In the genomic region with DNA sequence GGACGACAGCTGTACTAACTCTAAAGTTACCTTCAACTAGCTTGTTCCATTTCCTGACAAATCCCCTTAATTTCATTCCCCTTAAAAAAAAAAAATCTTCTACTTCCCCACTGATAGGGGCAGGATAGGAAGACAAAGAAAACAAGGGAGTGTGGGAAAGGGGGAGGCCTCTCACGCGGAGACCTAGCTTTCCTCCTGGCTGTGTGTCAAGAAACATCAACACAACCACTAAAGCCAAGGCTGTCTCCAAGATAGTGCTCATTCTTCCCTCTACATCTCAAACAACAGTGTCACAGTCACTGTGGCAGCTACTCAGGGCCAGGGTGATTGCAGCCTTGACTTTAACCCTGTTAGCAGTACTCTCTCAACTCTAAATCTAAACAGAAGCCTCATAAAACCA, we compare ENCODE assay signal across 18 mouse cellular contexts. TPM values are rescaled to one million over a fixed set of nuclear protein-coding genes. Genes with fewer than 3 reads are reported as not detected.
DNase-seq lines count a peak whose midpoint lies in the region; ATAC-seq and TF ChIP-seq lines count a peak whose summit lies in the region.
"Had no signal": no experiment of that assay in that cellular context is flagged by ENCODE, and none has a peak within 500 bp of the region (broad histone marks: within the 10 kb centered on the region; RNA-seq: fewer than 3 reads in every experiment).

No protein-coding gene starts in this region.

- DNase-seq in forebrain, embryonic 14.5 days (ENCODE audit: low spot score) = peak; percentile 69
- no peak for DNase-seq in forebrain, embryonic 11.5 days (ENCODE audit: low spot score)
- DNase-seq in heart, postnatal 0 days (ENCODE audit: low spot score) = no peak
- no peak for DNase-seq in heart, adult 18-20 months
- DNase-seq in neural tube, embryonic 10.5 days (ENCODE audit: extremely low spot score, low spot score) = no peak
- no peak for DNase-seq in limb, embryonic 10.5 days (ENCODE audit: low spot score)
- DNase-seq: embryo, embryonic 11 days; gastrocnemius, postnatal 14 days; kidney, postnatal 10 days; right cerebral cortex, adult 18-20 months had no signal

- TF ChIP-seq CTCF in heart, postnatal 0 days (IDR thresholded peaks at IDR 0.05; ENCODE audit: low read depth) = no peak

- WGBS in forebrain, embryonic 14.5 days = 26% methylated on average over 3 of the region's 3 CpGs
- WGBS in forebrain, embryonic 11.5 days = 51% methylated on average over 3 of the region's 3 CpGs
- WGBS in heart, postnatal 0 days = 30% methylated on average over 3 of the region's 3 CpGs
- 43% methylated on average over 3 of the region's 3 CpGs for WGBS in neural tube, embryonic 15.5 days
- WGBS in limb, embryonic 10.5 days = 59% methylated on average over 3 of the region's 3 CpGs

- no peak overlapping the region for H3K4me3 ChIP-seq in forebrain, embryonic 14.5 days (ENCODE audit: low read depth, low read length)
- H3K4me3 ChIP-seq in forebrain, embryonic 11.5 days (ENCODE audit: low read depth, low read length) = no peak overlapping the region
- H3K4me3 ChIP-seq in heart, postnatal 0 days (ENCODE audit: low read depth, low read length) = no peak overlapping the region
- H3K4me3 ChIP-seq in neural tube, embryonic 15.5 days (replicated peaks) = no peak overlapping the region
- no peak overlapping the region for H3K4me3 ChIP-seq in limb, embryonic 10.5 days

- peak overlapping the region; percentile 22; the same call in 1 of the 2 replicates for H3K27ac ChIP-seq in forebrain, embryonic 14.5 days (ENCODE audit: low read depth, low read length)
- no peak overlapping the region for H3K27ac ChIP-seq in forebrain, embryonic 11.5 days (ENCODE audit: low read depth, low read length)
- H3K27ac ChIP-seq in heart, postnatal 0 days (ENCODE audit: low read depth) = 0 out of 2 replicates have a peak overlapping the region, but pooled peaks have one; percentile 15
- peak overlapping the region; percentile 45 for H3K27ac ChIP-seq in neural tube, embryonic 15.5 days (replicated peaks)
- no peak overlapping the region for H3K27ac ChIP-seq in limb, embryonic 10.5 days
- H3K27ac ChIP-seq: limb, embryonic 13.5 days; liver, embryonic 15.5 days had no signal

- H3K9me3 ChIP-seq in forebrain, embryonic 14.5 days (replicated peaks; ENCODE audit: control insufficient read depth, low read length) = no peaks in the 10 kb centered on the region
- H3K9me3 ChIP-seq in forebrain, embryonic 11.5 days (ENCODE audit: control insufficient read depth, low read length) = no peaks in the 10 kb centered on the region
- no peaks in the 10 kb centered on the region for H3K9me3 ChIP-seq in heart, postnatal 0 days (replicated peaks; ENCODE audit: control insufficient read depth, low read length)
- H3K9me3 ChIP-seq in neural tube, embryonic 15.5 days (replicated peaks) = no peaks in the 10 kb centered on the region
- H3K9me3 ChIP-seq in limb, embryonic 10.5 days (replicated peaks) = no peaks in the 10 kb centered on the region
- H3K9me3 ChIP-seq: G1E; limb, embryonic 13.5 days; liver, embryonic 15.5 days; midbrain, embryonic 10.5 days had no signal

- H3K36me3 ChIP-seq in forebrain, embryonic 14.5 days (ENCODE audit: control insufficient read depth, insufficient read depth, low read length) = no peaks in the 10 kb centered on the region
- no peaks in the 10 kb centered on the region for H3K36me3 ChIP-seq in forebrain, embryonic 11.5 days (ENCODE audit: control insufficient read depth, insufficient read depth, low read length)
- H3K36me3 ChIP-seq in heart, postnatal 0 days (replicated peaks; ENCODE audit: control insufficient read depth, insufficient read depth, low read length) = no peaks in the 10 kb centered on the region
- no peaks in the 10 kb centered on the region for H3K36me3 ChIP-seq in neural tube, embryonic 15.5 days
- H3K36me3 ChIP-seq in limb, embryonic 10.5 days = no peaks in the 10 kb centered on the region
- H3K36me3 ChIP-seq: limb, embryonic 13.5 days; liver, embryonic 15.5 days; midbrain, embryonic 10.5 days had no signal

- no peak overlapping the region for H3K4me2 ChIP-seq in forebrain, embryonic 14.5 days (ENCODE audit: low read length)
- no peak overlapping the region for H3K4me2 ChIP-seq in forebrain, embryonic 11.5 days (ENCODE audit: low read depth, low read length, severe bottlenecking)
- no peak overlapping the region for H3K4me2 ChIP-seq in heart, postnatal 0 days (ENCODE audit: low read depth, low read length)
- H3K4me2 ChIP-seq in neural tube, embryonic 15.5 days = no peak overlapping the region

- no peak for ATAC-seq in forebrain, embryonic 14.5 days
- no peak for ATAC-seq in forebrain, embryonic 11.5 days (replicated peaks; ENCODE audit: low FRiP score)
- ATAC-seq in heart, postnatal 0 days (ENCODE audit: insufficient read depth, low read depth) = no peak
- no peak for ATAC-seq in neural tube, embryonic 15.5 days (ENCODE audit: low FRiP score)

- peaks cover 12% of the 10 kb centered on the region for H3K4me1 ChIP-seq in forebrain, embryonic 14.5 days (ENCODE audit: control insufficient read depth, insufficient read depth, low read length)
- peaks cover 5% of the 10 kb centered on the region; the same call in 1 of the 2 replicates for H3K4me1 ChIP-seq in forebrain, embryonic 11.5 days (replicated peaks; ENCODE audit: control insufficient read depth, insufficient read depth, low read length)
- peaks cover 8% of the 10 kb centered on the region; the same call in 1 of the 2 replicates for H3K4me1 ChIP-seq in heart, postnatal 0 days (ENCODE audit: control insufficient read depth, insufficient read depth)
- peaks cover 12% of the 10 kb centered on the region; the same call in 1 of the 2 replicates for H3K4me1 ChIP-seq in neural tube, embryonic 15.5 days
- peaks cover 11% of the 10 kb centered on the region for H3K4me1 ChIP-seq in limb, embryonic 10.5 days

- H3K27me3 ChIP-seq in forebrain, embryonic 14.5 days (replicated peaks; ENCODE audit: control insufficient read depth, insufficient read depth, low read length) = no peaks in the 10 kb centered on the region
- no peaks in the 10 kb centered on the region for H3K27me3 ChIP-seq in forebrain, embryonic 11.5 days (ENCODE audit: control insufficient read depth, insufficient read depth, low read length)
- H3K27me3 ChIP-seq in heart, postnatal 0 days (ENCODE audit: control insufficient read depth, insufficient read depth, low read length) = no peaks in the 10 kb centered on the region
- H3K27me3 ChIP-seq in neural tube, embryonic 15.5 days (replicated peaks) = no peaks in the 10 kb centered on the region
- H3K27me3 ChIP-seq in limb, embryonic 10.5 days (ENCODE audit: low read depth, poor library complexity, severe bottlenecking) = peaks cover 7% of the 10 kb centered on the region
- H3K27me3 ChIP-seq: limb, embryonic 13.5 days; liver, embryonic 15.5 days had no signal

- no peak overlapping the region for H3K9ac ChIP-seq in forebrain, embryonic 14.5 days (ENCODE audit: low read length)
- no peak overlapping the region for H3K9ac ChIP-seq in forebrain, embryonic 11.5 days (ENCODE audit: low read length)
- no peak overlapping the region for H3K9ac ChIP-seq in heart, postnatal 0 days (replicated peaks; ENCODE audit: low read depth, low read length)
- 0 out of 2 replicates have a peak overlapping the region, but pooled peaks have one; percentile 10 for H3K9ac ChIP-seq in neural tube, embryonic 15.5 days (replicated peaks)

- TF ChIP-seq EP300 in heart, postnatal 0 days (IDR thresholded peaks at IDR 0.05; ENCODE audit: low read depth) = no peak

RNA-seq across cellular contexts. Expression of gene Zdhhc21, which starts 0.8 kb away (rescaled TPM):
- 13.1 and 15.7 TPM in 2 replicates for polyA plus RNA-seq in forebrain, embryonic 14.5 days (2014; fragmentation: Nextera tagmentation; extraction: Ambion mirVana)
- 14.2 and 15.6 TPM in 2 replicates for polyA plus RNA-seq in forebrain, embryonic 11.5 days (2014; fragmentation: Nextera tagmentation; extraction: Ambion mirVana)
- total RNA-seq in heart, postnatal 0 days (2014; rRNA removed; ENCODE audit: low replicate concordance) = 14.2 and 32.1 TPM in 2 replicates
- polyA plus RNA-seq in heart, postnatal 0 days (2015; fragmentation: Nextera tagmentation; extraction: Ambion mirVana) = 4.7 and 5.4 TPM in 2 replicates
- total RNA-seq in heart, adult 18-20 months (2021) = 10 to 100 TPM in 1 of 2 experiments, 1 to 10 TPM in 1; 9.3 to 10.0 TPM
- polyA plus RNA-seq in neural tube, embryonic 15.5 days (2015; fragmentation: Nextera tagmentation; extraction: Ambion mirVana) = 16.8 and 17.3 TPM in 2 replicates
- polyA plus RNA-seq in limb, embryonic 10.5 days (2016; fragmentation: Nextera tagmentation; extraction: Ambion mirVana) = 8.6 and 10.4 TPM in 2 replicates

RNA-seq across cellular contexts. Expression of gene Cer1, which starts 24.4 kb away (rescaled TPM):
- 0.10 TPM in 1 of 2 replicates, not detected in the other for polyA plus RNA-seq in forebrain, embryonic 14.5 days (2014; fragmentation: Nextera tagmentation; extraction: Ambion mirVana)
- polyA plus RNA-seq in forebrain, embryonic 11.5 days (2014; fragmentation: Nextera tagmentation; extraction: Ambion mirVana) = not detected in 2 replicates
- total RNA-seq in heart, postnatal 0 days (2014; rRNA removed; ENCODE audit: low replicate concordance) = not detected in 2 replicates
- polyA plus RNA-seq in heart, postnatal 0 days (2015; fragmentation: Nextera tagmentation; extraction: Ambion mirVana) = not detected in 2 replicates
- total RNA-seq in heart, adult 18-20 months (2021) = not detected
- polyA plus RNA-seq in neural tube, embryonic 15.5 days (2015; fragmentation: Nextera tagmentation; extraction: Ambion mirVana) = 0.09 TPM in 1 of 2 replicates, not detected in the other
- polyA plus RNA-seq in limb, embryonic 10.5 days (2016; fragmentation: Nextera tagmentation; extraction: Ambion mirVana) = 0.29 TPM in 1 of 2 replicates, not detected in the other
- total RNA-seq: adrenal gland, postnatal 36 days; G1E; gastrocnemius, postnatal 14 days had no signal
- polyA plus RNA-seq: G1E; heart, embryonic 14.5 days; liver, embryonic 15.5 days; midbrain, embryonic 10.5 days; stomach, embryonic 14.5 days had no signal

Comparison
In these comparisons a context has a peak if more than half of its experiments do, and no peak if none do; other contexts are left out.
1. H3K27ac ChIP-seq: peak in forebrain, embryonic 14.5 days (single experiment), heart, postnatal 0 days (single experiment) and neural tube, embryonic 15.5 days (single experiment); none in forebrain, embryonic 11.5 days (single experiment) and limb, embryonic 10.5 days (single experiment).